Mouse (Mus musculus) spleen, adult 2 months (tissue): ENCODE measurements at regions not wholly inside any gene's neighbourhood (a gene's known extent, or its start where the extent isn't known, plus 50 kb on each side); places are given as distances from the start of the nearest gene placed in this dataset.
A peak's percentile ranks its signal among the peaks of the same experiment; 100 is the strongest.

Source experiments
- DNase-seq, 2 experiments: peaks; one replicate each; pipeline versions ENCODE4 v3.0.0 to v3.0.0-alpha.2; 2012 to 2021; ENCODE audit warnings: low spot score in 2 of 2, low read depth in 1 of 2
- H3K27ac ChIP-seq: fragments of 200-500 bp; 2 replicates; pipeline ENCODE4 v1.5.1; 2012; ENCODE audit warnings: low read length, inconsistent platforms; ENCODE audit not compliant: insufficient read depth
- H3K27me3 ChIP-seq: fragments of 200-500 bp; 2 replicates; pipeline ENCODE4 v1.6.1; 2012; ENCODE audit warnings: mild to moderate bottlenecking, moderate library complexity, low read length, inconsistent platforms; ENCODE audit not compliant: control insufficient read depth, insufficient read depth
- H3K36me3 ChIP-seq: fragments of 200-500 bp; 2 replicates; pipeline ENCODE4 v1.6.1; 2012; ENCODE audit warnings: mild to moderate bottlenecking, low read length, inconsistent platforms; ENCODE audit not compliant: control insufficient read depth, insufficient read depth
- H3K4me1 ChIP-seq: fragments of 200-500 bp; 2 replicates; pipeline ENCODE4 v1.6.1; 2011; ENCODE audit warnings: inconsistent platforms; ENCODE audit not compliant: control insufficient read depth, insufficient read depth, insufficient read length
- H3K4me3 ChIP-seq: fragments of 200-500 bp; 2 replicates; pipeline ENCODE4 v1.5.1; 2011; ENCODE audit warnings: mild to moderate bottlenecking, inconsistent platforms; ENCODE audit not compliant: insufficient read depth, insufficient read length; ENCODE audit errors: extremely low read depth
- CTCF ChIP-seq: fragments of 200-500 bp; IDR thresholded peaks from 2 replicates; pipeline ENCODE4 v1.5.1; 2011; ENCODE audit warnings: mild to moderate bottlenecking, inconsistent platforms; ENCODE audit not compliant: insufficient read depth, insufficient read length, insufficient replicate concordance; ENCODE audit errors: extremely low read depth
- POLR2A ChIP-seq: fragments of 200-500 bp; IDR thresholded peaks from 2 replicates; pipeline ENCODE4 v1.6.1; 2011; ENCODE audit warnings: low read depth, low read length, inconsistent platforms
- WGBS: fragments of 180-500 bp; shearing (Covaris S2); methylation state at CpG from one replicate; pipeline ENCODE4 v1.1.7; 2018; 5-methylcytosine and 5-hydroxymethylcytosine counted together

GRCm38 (mm10) chr9:115705761-115706160 lies 203.5 kb upstream of the Gadl1 start:
- no peak for DNase-seq
- Histone ChIP-seq H3K27me3 (no peaks in the 10 kb centered on the region), H3K4me3 (no peak overlapping the region), H3K36me3 (no peaks in the 10 kb centered on the region), H3K4me1 (no peaks in the 10 kb centered on the region), H3K27ac (no peak overlapping the region)
- WGBS: 86% methylated on average over 6 of the region's 6 CpGs
- TF ChIP-seq CTCF (no peak), POLR2A (no peak)

DNA sequence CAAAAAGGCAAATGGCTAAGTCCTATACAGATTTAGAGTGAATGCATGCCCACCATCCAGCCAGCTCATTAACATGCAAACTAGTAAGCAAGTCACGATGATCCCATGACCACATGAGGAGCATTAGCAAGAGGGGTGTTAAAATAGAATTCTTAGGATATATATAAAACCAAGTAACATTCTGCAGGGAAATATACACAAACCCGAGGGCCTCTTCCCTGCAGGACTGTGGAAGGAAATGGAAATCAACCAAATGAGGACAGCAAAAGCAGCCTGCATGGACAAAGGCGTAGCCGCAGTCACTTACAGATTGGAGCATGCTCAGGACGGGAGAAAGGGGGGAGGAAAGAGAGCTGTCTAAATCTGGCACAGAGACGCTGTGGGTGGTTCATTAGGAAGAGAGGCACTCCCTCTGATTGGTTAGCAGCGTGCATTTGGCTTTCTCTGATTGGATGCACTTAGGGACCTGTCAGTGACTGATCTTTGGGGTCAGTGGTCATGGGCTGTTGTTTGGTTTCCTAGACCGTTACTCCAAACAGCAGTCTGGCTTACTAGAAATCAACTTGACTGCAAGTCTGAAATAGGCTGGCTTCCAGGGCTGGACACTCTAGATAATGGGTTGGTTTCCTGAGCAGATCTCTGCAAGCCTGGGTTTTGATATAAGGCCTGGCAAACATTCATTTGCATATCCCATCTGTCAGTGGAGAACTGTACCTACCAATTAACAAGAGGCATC lies 200.9 kb upstream of the Gadl1 start:
- WGBS: 52% methylated on average over 8 of the region's 8 CpGs
- no peak for TF ChIP-seq POLR2A
- TF ChIP-seq CTCF: no peak
- H3K27ac ChIP-seq: no peak overlapping the region

GRCm38 (mm10) chr9:115710039-115710739 lies 199.1 kb upstream of the Gadl1 start:
- no peaks in the 10 kb centered on the region for H3K27me3 ChIP-seq
- 62% methylated on average over 14 of the region's 14 CpGs for WGBS
- DNase-seq: peak; percentile 7 to 21
- no peak overlapping the region for H3K27ac ChIP-seq
- H3K4me3 ChIP-seq: no peak overlapping the region
- H3K4me1 ChIP-seq: no peaks in the 10 kb centered on the region
- no peaks in the 10 kb centered on the region for H3K36me3 ChIP-seq
- TF ChIP-seq POLR2A (no peak), CTCF (peak; percentile 43; the same call in 1 of the 2 replicates)

More for the DNA sequence above, 200.9 kb upstream of the Gadl1 start:
- Histone ChIP-seq H3K4me3 (no peak overlapping the region), H3K4me1 (no peaks in the 10 kb centered on the region), H3K36me3 (no peaks in the 10 kb centered on the region), H3K27me3 (no peaks in the 10 kb centered on the region)
- no peak for DNase-seq

GRCm38 (mm10) chr9:115720306-115720705 lies 188.9 kb upstream of the Gadl1 start:
- Histone ChIP-seq H3K4me3 (no peak overlapping the region), H3K36me3 (no peaks in the 10 kb centered on the region), H3K27me3 (no peaks in the 10 kb centered on the region), H3K27ac (no peak overlapping the region), H3K4me1 (no peaks in the 10 kb centered on the region)
- 95% methylated on average over 2 of the region's 2 CpGs for WGBS
- TF ChIP-seq POLR2A (no peak), CTCF (no peak)
- DNase-seq: no peak

- DNase-seq: no peak
- H3K27ac ChIP-seq: no peak overlapping the region
- no peaks in the 10 kb centered on the region for H3K36me3 ChIP-seq
- no peak overlapping the region for H3K4me3 ChIP-seq
- H3K27me3 ChIP-seq: no peaks in the 10 kb centered on the region
- TF ChIP-seq CTCF (no peak), POLR2A (no peak)
- H3K4me1 ChIP-seq: no peaks in the 10 kb centered on the region
- 90% methylated on average over 2 of the region's 2 CpGs for WGBS
These were observed 188.4 kb upstream of the Gadl1 start for GRCm38 (mm10) chr9:115720841-115721240.

DNA sequence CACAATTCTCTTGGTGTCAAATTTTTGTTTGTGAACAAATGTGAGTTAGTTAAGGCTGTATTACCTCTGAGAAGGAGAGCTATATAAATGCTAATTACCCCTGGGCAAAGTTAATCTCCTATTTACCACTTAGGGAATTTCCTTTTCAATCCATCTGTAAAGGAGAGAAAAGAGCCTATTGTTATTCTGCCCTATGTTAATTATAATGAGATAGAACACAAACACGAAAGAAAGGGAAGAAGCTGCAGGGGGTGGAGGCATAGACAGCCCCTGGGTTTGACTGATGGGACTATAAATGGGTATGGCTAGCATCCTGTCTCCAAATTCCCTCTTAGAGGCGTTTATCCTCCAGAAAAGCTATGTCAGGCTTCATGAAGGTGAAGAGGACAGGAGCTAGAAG lies 185.2 kb upstream of the Gadl1 start:
- no peaks in the 10 kb centered on the region for H3K36me3 ChIP-seq
- no peak overlapping the region for H3K4me3 ChIP-seq
- no peaks in the 10 kb centered on the region for H3K4me1 ChIP-seq
- TF ChIP-seq CTCF (no peak), POLR2A (no peak)
- H3K27me3 ChIP-seq: no peaks in the 10 kb centered on the region
- no peak overlapping the region for H3K27ac ChIP-seq
- WGBS: 74% methylated on average over 2 of the region's 2 CpGs
- no peak for DNase-seq

DNA sequence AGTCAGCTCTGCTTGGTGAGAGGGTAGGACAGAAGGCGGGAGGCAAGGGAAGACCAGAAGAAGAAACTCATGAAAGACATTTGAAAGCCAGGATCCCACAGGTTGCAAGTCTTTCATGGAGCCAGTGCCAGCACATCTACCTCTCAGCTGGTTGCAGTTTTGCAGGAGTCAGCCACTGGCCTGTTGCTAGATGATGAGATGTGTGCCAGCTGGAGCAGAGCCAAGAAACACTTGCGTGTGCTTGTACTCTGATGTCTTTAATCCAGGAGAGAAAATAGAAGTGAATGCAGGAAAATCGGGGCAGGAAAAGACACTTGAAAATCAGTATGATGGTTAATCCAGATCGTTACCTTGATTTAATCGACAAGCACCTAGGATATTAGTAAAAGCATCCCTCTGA lies 181.9 kb upstream of the Gadl1 start:
- H3K4me3 ChIP-seq: no peak overlapping the region
- no peak for TF ChIP-seq POLR2A
- no peak for TF ChIP-seq CTCF
- 80% methylated on average over 5 of the region's 5 CpGs for WGBS
- H3K27ac ChIP-seq: no peak overlapping the region
- no peaks in the 10 kb centered on the region for H3K4me1 ChIP-seq
- H3K36me3 ChIP-seq: no peaks in the 10 kb centered on the region
- DNase-seq: no peak
- no peaks in the 10 kb centered on the region for H3K27me3 ChIP-seq
